Mouse (Mus musculus) granulocyte monocyte progenitor cell, adult 5-6 weeks (primary cell): ENCODE measurements around the gene Hmgcs2. TPM values are rescaled to one million over a fixed set of nuclear protein-coding genes. Genes with fewer than 3 reads are reported as not detected.

Experiments
- ATAC-seq: replicated peaks from 2 replicates; pipeline ENCODE4 v1.8.0; 2016; ENCODE audit warnings: mild to moderate bottlenecking, moderate TSS enrichment, inconsistent platforms; ENCODE audit not compliant: poor library complexity, severe bottlenecking
- total RNA-seq, 2 experiments: library from RNA; stranded (forward) in 1 of 2; stranded (reverse) in 1 of 2; fragments of 200-712, 200-1000 nt in 1 of 2; fragments of >200 nt in 1 of 2; fragmentation: Nextera tagmentation in 1 of 2; gene quantifications; 2 replicates each; pipeline ENCODE4 v1.2.3; 2014 to 2017

Gene Hmgcs2
- total RNA-seq, 2 experiments from 2014 or later: not detected

DNA sequence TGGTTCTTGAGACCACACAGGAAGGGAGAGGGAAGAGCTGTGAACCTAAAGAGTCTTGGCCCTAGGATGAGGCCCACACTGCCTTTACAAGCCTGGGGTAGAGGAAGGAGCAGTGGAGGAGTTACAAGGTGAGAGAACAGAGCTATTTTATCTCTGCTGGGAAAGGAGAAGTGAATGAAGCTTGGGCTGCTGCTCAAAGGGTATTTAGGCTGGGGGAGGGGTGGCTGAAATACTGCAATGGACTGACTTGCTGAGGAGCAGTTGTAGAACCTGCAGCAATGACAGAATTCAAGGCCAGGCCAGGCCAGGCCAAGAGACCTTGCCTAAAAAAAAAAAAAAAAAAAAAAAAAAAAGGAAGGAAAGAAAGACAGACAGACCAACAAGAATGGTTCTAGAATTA, 55.1 kb downstream of the Hmgcs2 start:
- peak; percentile 20 for ATAC-seq

DNA sequence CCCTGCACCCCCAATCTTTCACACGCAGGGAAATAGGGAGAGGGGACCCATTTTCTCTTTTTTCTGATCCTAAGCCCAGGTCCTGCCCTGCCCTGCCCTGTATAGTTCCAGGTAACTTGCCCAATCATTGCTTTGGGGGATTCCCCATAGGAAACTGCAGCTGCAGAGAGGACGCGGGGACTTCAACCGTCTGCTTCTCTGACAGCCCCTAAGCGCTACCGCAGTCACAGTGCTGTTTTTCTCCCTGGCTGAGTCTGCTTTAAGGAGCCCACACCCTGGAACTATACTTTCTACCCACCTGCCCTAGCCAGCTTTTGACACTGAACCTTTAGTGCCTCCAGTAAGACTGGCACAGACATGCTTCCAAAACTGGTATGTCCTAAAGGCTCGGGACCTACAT, 55.7 kb downstream of the Hmgcs2 start:
- peak; percentile 12 for ATAC-seq

DNA sequence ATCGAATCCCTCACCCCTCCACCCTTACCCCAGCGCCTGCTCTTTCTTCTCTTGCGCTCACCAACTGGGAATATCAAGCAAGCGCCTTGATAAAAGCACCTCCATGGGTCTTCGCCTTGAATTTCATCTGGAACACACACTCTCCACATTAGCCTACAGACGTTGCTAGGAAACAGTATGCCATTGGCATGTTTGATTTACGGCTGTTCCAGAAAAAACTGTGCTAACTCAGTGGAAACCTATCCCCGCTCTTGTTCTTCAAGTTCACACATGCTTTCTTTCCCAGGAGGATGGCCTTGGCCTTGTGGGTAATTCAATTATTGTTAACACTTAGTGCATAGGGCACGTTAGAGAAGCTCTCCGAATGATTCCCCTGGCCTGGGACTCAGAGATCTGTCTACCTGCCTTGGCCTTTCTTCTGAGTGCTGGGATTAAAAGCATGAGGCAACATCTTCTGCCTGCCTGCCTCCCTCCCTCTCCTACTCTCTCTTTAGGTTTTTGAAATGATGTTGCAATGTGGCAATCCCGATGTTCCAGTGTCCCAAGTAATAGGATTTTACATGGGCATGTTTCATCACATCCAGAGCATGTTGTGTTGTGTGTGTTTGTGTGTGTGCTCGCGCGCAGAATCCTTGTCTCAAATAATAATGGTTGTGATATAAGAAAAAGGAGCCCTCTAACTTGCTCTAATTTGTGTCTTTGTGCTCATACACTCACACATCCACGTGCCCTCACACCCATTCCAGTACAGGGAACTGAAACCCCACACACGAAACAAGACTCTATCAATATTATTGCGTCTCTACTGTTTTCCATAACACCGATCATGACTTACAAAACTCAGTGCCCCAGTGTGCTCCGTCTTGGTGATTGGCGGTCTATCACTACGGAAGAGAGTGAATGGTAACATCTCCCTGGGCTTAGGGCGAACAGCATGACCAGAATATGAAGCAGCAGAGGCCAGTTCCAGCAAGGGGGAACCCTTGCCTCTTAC, 56.7 kb downstream of the Hmgcs2 start:
- ATAC-seq: peak; percentile 49

DNA sequence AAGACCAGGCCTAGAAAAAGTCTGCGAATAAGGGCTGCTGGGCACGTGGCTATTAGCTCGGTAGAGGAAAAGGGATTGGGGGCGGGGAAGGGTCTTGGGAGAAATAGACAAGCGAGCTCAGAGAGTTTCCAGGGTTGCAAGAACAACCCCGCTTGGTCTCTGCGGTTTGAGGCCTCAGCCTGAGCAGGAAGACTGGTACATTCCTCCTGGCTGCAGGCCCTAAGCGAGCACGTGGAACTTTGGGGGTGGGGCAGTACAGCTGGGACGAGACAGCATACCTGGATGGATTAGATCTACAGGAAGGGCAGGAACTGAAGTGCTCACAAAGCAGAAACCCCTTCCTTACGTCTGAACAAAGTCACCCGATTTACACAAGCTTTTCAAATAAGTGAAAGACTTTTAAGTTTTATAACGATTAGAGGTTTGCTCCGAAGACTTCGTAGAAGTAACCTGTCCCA, 58.4 kb downstream of the Hmgcs2 start:
- ATAC-seq: peak; percentile 45

DNA sequence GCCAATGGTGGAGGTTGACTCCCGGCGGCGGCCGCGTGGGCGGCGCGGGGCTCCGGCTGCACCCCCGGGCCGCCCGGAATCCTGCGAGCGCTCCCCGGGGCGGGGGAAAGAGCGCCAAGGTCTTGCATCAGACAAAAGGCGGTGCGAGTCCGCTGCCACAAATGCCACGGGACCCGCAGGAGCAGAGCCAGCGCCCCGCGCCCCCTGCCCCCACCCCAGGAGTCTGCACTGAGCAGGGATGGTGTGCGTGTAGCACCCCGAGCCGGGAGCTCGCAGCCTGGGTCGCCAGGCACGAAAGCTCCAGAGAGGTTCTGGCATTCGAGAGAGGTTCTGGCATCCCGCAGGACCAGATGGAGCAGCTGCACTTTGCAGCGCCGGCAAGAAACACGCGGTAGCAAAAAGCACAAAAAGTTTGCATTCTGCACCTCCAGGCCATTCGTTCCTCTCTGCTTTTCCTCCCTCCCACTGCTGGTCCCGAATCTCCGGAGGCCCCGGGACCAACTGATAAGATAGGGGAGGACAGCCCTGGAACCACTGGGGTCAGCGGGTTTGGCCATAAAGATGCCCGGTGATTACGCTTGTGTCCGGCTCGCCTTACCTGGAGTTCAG, 59.0 kb downstream of the Hmgcs2 start:
- ATAC-seq: peak; percentile 12; the same call in 1 of the 2 replicates

DNA sequence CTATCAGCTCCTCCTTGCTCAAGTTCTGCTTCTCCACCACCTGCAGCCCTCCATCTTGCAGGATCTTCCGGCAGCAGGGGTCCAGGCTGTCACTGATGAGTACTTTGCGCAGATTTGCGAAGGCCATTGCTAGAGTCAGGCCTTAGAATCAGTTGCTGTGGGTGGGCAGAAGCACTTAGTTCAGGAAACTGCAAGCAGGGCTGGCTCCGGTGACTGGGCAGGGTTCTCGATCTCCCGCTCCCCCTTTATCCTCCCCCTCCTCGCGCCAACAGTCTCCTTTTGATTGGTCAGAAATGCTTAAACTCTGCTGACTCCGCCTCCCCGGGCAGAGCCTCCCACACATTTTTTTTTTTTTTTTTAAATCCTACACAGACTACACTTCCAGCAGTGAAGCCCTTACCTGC, 59.5 kb downstream of the Hmgcs2 start, which contains the start of gene Phgdh:
Gene Phgdh (minus strand): TSS at position 285 of the 404 bp plus-strand sequence.
- ATAC-seq: peak; percentile 54

DNA sequence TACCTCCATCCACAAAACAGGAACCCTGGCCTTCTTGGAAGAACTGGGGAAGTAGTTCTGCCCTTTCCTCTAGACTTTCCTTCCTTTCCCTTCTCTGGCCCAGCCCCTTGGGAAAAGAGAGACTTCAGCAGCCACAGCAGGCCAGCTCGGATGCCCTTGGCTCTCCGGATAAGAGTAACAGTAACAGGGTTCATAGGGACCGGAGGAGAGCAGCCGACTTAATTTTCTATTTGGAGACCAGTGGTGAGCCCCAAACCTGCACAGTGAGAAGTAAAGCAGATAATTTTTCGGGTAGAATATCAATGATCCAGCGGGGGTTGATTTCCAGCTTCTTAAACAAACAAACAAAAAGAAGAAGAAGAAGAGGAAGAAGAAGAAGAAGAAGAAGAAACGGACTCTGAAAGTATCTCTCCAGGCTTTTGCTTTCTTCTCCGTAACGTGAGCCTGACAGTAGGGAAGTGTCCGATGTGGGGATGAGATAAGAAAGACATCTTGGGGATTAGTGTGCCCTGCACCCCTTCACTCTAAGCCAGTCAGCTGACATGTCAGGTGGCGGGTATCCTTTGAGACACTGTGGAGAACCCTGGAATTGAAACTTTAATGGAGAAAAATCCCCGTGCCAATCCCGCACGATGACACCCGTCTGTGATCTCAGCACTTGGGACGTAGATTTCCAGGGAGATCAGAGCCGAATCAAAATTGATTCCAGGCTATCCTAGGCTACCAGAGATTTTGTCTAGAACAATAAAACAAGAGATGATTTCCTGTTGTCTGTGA, 60.8 kb downstream of the Hmgcs2 start:
- no peak for ATAC-seq

DNA sequence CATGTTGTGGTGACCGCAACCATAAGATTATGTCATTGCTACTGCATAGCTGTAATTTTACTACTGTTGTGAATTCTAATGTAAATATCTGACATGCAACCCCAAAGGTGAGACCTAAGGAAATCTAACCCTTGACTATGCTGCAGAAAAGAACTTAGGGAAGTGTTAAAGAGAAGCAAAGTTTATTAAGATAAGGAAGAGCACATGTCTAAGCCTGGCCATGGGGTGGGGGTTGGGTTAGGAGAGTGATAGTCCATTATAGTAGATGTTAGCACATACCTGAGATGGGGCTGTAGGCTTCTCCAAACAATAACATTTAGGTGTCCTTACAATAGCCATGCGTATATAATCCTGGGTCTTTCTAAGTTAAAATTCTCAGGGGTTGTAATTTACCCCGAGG, 63.0 kb downstream of the Hmgcs2 start:
- no peak for ATAC-seq

DNA sequence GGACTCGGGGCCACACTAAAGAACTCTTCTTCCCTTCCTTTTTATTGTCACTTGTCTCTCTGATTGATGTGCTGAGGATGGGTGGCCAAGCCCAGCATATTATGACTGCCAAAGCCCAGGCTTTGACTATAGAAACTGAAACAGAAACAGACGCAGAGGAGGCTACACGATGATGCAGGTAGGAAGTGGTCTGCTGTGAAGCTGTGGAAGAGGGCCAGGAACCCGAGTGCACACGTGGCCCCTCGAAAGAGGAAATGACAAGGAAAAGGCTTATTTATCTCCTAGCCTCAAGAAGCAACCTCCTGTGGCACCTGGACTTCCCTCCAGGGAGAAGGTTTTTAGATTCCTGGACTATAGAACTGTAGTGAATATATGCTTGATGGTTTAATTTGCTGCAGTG, 67.9 kb downstream of the Hmgcs2 start:
- peak; percentile 94 for ATAC-seq

DNA sequence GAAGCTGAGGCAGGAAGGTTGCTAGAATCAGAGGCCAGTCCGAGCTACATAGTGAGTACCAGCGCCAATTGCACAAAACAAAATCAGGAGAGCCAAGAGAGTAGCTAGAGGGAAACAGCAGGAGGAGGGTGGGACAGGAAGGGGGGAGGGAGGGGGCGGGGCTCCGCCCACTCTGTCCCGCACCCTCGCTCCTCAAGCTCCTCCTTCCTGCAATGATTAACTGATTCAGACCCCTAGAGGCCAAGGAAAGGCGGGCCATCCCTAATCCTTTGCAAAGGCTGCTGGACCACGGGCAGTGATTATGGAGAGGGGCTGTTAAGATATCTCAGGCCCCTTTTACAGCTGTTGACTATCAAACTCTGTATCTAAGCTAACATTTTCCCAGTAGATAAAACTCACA, 68.5 kb downstream of the Hmgcs2 start:
- peak; percentile 80 for ATAC-seq

DNA sequence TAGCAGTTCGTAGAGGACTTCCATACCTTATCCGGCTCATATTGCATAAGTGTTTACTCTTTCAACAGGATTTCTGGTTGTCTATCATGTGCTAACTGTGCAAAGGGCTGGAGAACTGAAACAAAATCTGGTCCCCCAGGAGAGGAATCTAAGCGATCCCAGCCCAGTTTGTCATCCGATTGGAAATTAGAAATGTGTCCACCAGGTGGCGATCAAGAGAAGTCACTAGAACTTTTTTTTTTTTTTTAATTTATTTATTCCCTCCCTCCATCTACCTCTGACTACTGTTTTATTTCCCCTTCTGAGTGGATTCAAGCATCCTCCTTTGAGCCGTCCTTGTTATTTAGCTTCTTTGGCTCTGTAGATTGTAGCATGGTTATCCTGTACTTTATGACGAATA, 73.7 kb downstream of the Hmgcs2 start:
- ATAC-seq: peak; percentile 34

DNA sequence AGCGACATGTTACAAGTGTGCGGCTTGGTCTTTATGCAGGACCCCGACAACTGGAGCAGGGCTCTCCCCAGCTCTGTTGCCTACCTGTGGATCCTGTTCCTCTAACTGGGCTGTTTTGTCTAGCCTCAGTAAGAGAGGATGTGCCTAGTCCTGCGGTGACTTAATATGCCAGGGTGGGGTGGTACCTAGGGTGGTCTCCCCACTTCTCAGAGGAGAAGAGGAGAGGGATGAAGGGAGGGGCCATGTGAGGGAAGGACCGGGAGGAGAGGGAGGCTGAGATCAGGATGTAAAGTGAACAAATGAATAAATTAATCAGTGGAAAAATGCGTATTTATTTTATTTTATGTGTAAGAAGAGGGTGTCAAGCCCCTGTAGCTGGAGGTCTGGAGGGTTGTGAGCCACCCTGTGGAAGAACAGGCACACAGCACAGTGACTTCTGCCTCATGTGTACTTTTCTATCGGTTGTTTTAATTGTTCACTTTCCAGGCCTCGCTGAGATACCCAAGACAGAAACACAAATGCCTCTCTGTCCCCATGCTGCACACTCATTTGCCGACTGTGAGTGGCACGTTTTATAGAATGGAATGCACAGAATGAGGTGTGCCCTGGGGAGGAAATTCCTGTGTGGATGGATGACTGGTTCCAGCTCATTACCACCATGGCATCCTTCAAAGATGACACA, 75.2 kb downstream of the Hmgcs2 start:
- ATAC-seq: no peak

DNA sequence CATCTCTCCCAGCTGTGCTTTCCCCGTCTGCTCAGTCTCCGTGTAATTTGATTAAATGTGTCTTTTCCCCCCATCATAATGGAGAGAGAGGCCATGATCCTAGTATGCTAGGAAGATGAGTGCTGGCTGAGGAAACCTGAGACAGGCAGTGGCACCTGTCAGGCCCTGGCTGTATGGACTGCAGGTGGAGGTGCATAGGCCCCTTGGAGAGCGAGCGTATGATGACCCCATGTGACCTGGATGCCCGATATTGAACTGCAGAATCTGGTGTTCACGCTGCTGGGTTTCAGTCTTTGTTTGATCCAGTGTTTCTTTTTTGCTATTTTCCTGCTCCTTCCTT, 75.8 kb downstream of the Hmgcs2 start:
- ATAC-seq: no peak

DNA sequence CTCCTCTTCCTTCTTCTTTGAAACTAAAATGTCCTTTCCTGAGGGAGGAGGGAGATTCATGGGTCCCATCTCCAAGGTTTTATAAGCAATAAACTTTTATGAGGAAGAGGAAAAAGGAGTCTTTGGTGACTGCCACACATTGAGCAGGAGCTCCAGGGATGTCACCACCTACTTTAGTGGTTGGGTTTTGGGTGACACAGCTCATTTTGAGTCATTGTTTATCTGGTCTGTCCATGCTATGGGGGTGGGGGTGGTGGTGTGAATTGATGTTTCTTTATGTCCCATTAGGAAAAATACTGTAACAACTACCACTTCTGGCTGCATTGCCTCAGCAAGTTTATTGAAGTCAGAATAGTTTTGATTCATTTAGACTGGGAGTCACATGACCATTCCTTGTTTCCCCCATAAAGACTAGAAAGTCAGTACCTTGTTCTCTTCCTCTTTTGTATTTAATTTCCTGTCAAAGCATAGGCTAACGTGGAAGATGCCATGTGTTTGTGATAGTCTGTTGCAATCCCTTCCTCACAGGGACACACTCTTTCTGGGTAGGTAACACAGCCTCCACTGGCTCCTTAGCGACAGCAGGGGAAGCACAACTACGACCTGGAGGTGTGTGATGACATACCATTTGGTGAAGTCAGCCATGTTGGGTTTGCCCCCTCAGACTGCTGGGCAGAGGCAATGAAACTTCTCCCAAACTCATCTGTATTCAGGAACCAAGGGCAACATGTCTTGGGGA, 76.6 kb downstream of the Hmgcs2 start:
- peak; percentile 92 for ATAC-seq

Other genes with a start within 250 kb of the Hmgcs2 start
- gene Adam30, start 119.8 kb upstream of the Hmgcs2 start, total RNA-seq (2014; fragmentation: Nextera tagmentation): not detected in 2 replicates
- 0.86 TPM in 1 of 2 replicates, not detected in the other for gene Adam30, start 119.8 kb upstream of the Hmgcs2 start, total RNA-seq (2017)
- gene Reg4, start 58.3 kb upstream of the Hmgcs2 start, total RNA-seq (2014; fragmentation: Nextera tagmentation): not detected in 2 replicates
- gene Reg4, start 58.3 kb upstream of the Hmgcs2 start, total RNA-seq (2017): not detected in 2 replicates
- gene Phgdh, start 59.6 kb downstream of the Hmgcs2 start, total RNA-seq (2014; fragmentation: Nextera tagmentation): 189 and 210 TPM in 2 replicates
- 479 and 570 TPM in 2 replicates for gene Phgdh, start 59.6 kb downstream of the Hmgcs2 start, total RNA-seq (2017)
- gene Zfp697, start 102.0 kb downstream of the Hmgcs2 start, total RNA-seq (2014; fragmentation: Nextera tagmentation): 1.4 and 3.5 TPM in 2 replicates
- 0.36 and 1.5 TPM in 2 replicates for gene Zfp697, start 102.0 kb downstream of the Hmgcs2 start, total RNA-seq (2017)
- not detected in 2 replicates for gene Gm4450, start 176.7 kb downstream of the Hmgcs2 start, total RNA-seq (2014; fragmentation: Nextera tagmentation)
- gene Gm4450, start 176.7 kb downstream of the Hmgcs2 start, total RNA-seq (2017): not detected in 2 replicates
- not detected in 2 replicates for gene Hsd3b4, start 230.1 kb downstream of the Hmgcs2 start, total RNA-seq (2014; fragmentation: Nextera tagmentation)
- not detected in 2 replicates for gene Hsd3b4, start 230.1 kb downstream of the Hmgcs2 start, total RNA-seq (2017)